Mouse (Mus musculus) hindbrain, embryonic 11.5 days (tissue): ENCODE measurements around the gene Kif5c. TPM values are rescaled to one million over a fixed set of nuclear protein-coding genes. Genes with fewer than 3 reads are reported as not detected.

Source experiments
- ATAC-seq: fragments of 200-750 bp; cut with Nextera tagmentation; 2 replicates; pipeline ENCODE4 v1.8.0; 2017; ENCODE audit warnings: mild to moderate bottlenecking, moderate TSS enrichment, moderate library complexity; ENCODE audit not compliant: low FRiP score
- DNase-seq: peaks from one replicate; pipeline ENCODE4 v3.0.0-alpha.2; 2015; ENCODE audit warnings: low spot score
- H3K27ac ChIP-seq: fragments of 300-500 bp; sonication (generic); 2 replicates; pipeline ENCODE4 v1.5.1; 2014; ENCODE audit warnings: mild to moderate bottlenecking, low read depth, low read length
- H3K27me3 ChIP-seq: fragments of 300-500 bp; sonication (generic); 2 replicates; pipeline ENCODE4 v1.6.1; 2014; ENCODE audit warnings: mild to moderate bottlenecking, low read length, moderate library complexity, mixed read lengths; ENCODE audit not compliant: control insufficient read depth, insufficient read depth
- H3K36me3 ChIP-seq: fragments of 300-500 bp; sonication (generic); 2 replicates; pipeline ENCODE4 v1.6.1; 2014; ENCODE audit warnings: mild to moderate bottlenecking, low read length, moderate library complexity, mixed read lengths; ENCODE audit not compliant: control insufficient read depth, insufficient read depth
- H3K4me1 ChIP-seq: fragments of 300-500 bp; sonication (generic); replicated peaks from 2 replicates; pipeline ENCODE4 v1.6.1; 2014; ENCODE audit warnings: low read length, mixed read lengths; ENCODE audit not compliant: control insufficient read depth, insufficient read depth
- H3K4me2 ChIP-seq: fragments of 300-500 bp; sonication (generic); replicated peaks from 2 replicates; pipeline ENCODE4 v1.6.1; 2014; ENCODE audit warnings: mild to moderate bottlenecking, low read depth, low read length
- H3K4me3 ChIP-seq: fragments of 300-500 bp; sonication (generic); 2 replicates; pipeline ENCODE4 v1.5.1; 2014; ENCODE audit warnings: low read depth, low read length
- H3K9ac ChIP-seq: fragments of 300-500 bp; sonication (generic); 2 replicates; pipeline ENCODE4 v1.6.1; 2014; ENCODE audit warnings: low read depth, low read length
- H3K9me3 ChIP-seq: fragments of 300-500 bp; sonication (generic); 2 replicates; pipeline ENCODE4 v1.6.1; 2016; ENCODE audit warnings: low read length; ENCODE audit not compliant: control insufficient read depth
- WGBS: fragments of 180-500 bp; shearing (Covaris S2); extraction: QIAGEN DNeasy Blood & Tissue Kit; methylation state at CpG from one replicate; pipeline ENCODE4 v1.1.7; 2014; 5-methylcytosine and 5-hydroxymethylcytosine counted together
- polyA plus RNA-seq: library from polyadenylated mRNA; unstranded; fragments of >200 nt; fragmentation: Nextera tagmentation; extraction: Ambion mirVana; gene quantifications from 2 replicates; pipeline ENCODE4 v1.2.1, GENCODE M21; 2014

The Kif5c gene
- polyA plus RNA-seq, 1 experiment from 2014 or later: 112 TPM

- Histone ChIP-seq H3K27me3 (no peaks in the 10 kb centered on the region), H3K9ac (no peak overlapping the region), H3K27ac (no peak overlapping the region), H3K4me2 (no peak overlapping the region), H3K4me3 (no peak overlapping the region), H3K4me1 (no peaks in the 10 kb centered on the region), H3K36me3 (peaks cover 9% of the 10 kb centered on the region; the same call in 1 of the 2 replicates), H3K9me3 (no peaks in the 10 kb centered on the region)
- 73% methylated on average over 2 of the region's 2 CpGs for whole genome bisulfite sequencing
- DNase-seq (peak; percentile 59), ATAC-seq (peak; percentile 67; the same call in 1 of the 2 replicates)
Measured at GRCm38 (mm10) chr2:49755054-49755453, 136.0 kb downstream of the Kif5c start.

- ATAC-seq (no peak), DNase-seq (no peak)
- 95% methylated on average over 7 of the region's 7 CpGs for WGBS
- Histone ChIP-seq H3K36me3 (peaks cover 14% of the 10 kb centered on the region), H3K4me3 (no peak overlapping the region), H3K4me1 (no peaks in the 10 kb centered on the region), H3K27me3 (no peaks in the 10 kb centered on the region), H3K27ac (no peak overlapping the region), H3K9ac (no peak overlapping the region), H3K4me2 (no peak overlapping the region), H3K9me3 (no peaks in the 10 kb centered on the region)
Measured at GRCm38 (mm10) chr2:49757616-49758015, 138.5 kb downstream of the Kif5c start.

GRCm38 (mm10) chr2:49764331-49764946 lies 145.3 kb downstream of the Kif5c start:
- Histone ChIP-seq H3K27ac (no peak overlapping the region), H3K36me3 (peaks cover 7% of the 10 kb centered on the region; the same call in 1 of the 2 replicates)
- WGBS: 51% methylated on average over 7 of the region's 7 CpGs

GRCm38 (mm10) chr2:49768916-49769315 lies 149.8 kb downstream of the Kif5c start:
- no peak overlapping the region for H3K9ac ChIP-seq
- 65% methylated on average over 2 of the region's 2 CpGs for WGBS
- H3K27ac ChIP-seq: no peak overlapping the region
- DNase-seq (no peak), ATAC-seq (no peak)
- no peaks in the 10 kb centered on the region for H3K27me3 ChIP-seq
- H3K9me3 ChIP-seq: no peaks in the 10 kb centered on the region
- H3K4me1 ChIP-seq: no peaks in the 10 kb centered on the region; the same call in 1 of the 2 replicates
- no peak overlapping the region for H3K4me2 ChIP-seq
- H3K36me3 ChIP-seq: 0 out of 2 replicates have a peak, but pooled peaks cover 2% of the 10 kb centered on the region
- no peak overlapping the region for H3K4me3 ChIP-seq

More at GRCm38 (mm10) chr2:49764331-49764946, 145.3 kb downstream of the Kif5c start:
- peak; percentile 47 for ATAC-seq
- no peak overlapping the region for H3K9ac ChIP-seq
- no peak overlapping the region for H3K4me3 ChIP-seq
- H3K4me2 ChIP-seq: no peak overlapping the region
- H3K9me3 ChIP-seq: no peaks in the 10 kb centered on the region
- peak; percentile 87 for DNase-seq
- H3K4me1 ChIP-seq: no peaks in the 10 kb centered on the region
- no peaks in the 10 kb centered on the region for H3K27me3 ChIP-seq

- 73% methylated on average over 5 of the region's 5 CpGs for WGBS
- no peak overlapping the region for H3K4me3 ChIP-seq
- H3K4me2 ChIP-seq: no peak overlapping the region
- 0 out of 2 replicates have a peak, but pooled peaks have one; percentile 22 for ATAC-seq
- no peak for DNase-seq
- H3K36me3 ChIP-seq: 0 out of 2 replicates have a peak, but pooled peaks cover 2% of the 10 kb centered on the region
- H3K4me1 ChIP-seq: no peaks in the 10 kb centered on the region; the same call in 1 of the 2 replicates
- H3K27me3 ChIP-seq: no peaks in the 10 kb centered on the region
- H3K9me3 ChIP-seq: no peaks in the 10 kb centered on the region
- H3K9ac ChIP-seq: no peak overlapping the region
- H3K27ac ChIP-seq: no peak overlapping the region
Measured at GRCm38 (mm10) chr2:49770440-49770839, 151.3 kb downstream of the Kif5c start.

GRCm38 (mm10) chr2:49771172-49771571 lies 152.1 kb downstream of the Kif5c start:
- H3K36me3 ChIP-seq: 0 out of 2 replicates have a peak, but pooled peaks cover 2% of the 10 kb centered on the region
- no peak overlapping the region for H3K27ac ChIP-seq

GRCm38 (mm10) chr2:49773194-49773931 lies 154.3 kb downstream of the Kif5c start:
- Histone ChIP-seq H3K27me3 (no peaks in the 10 kb centered on the region), H3K4me2 (no peak overlapping the region), H3K4me1 (no peaks in the 10 kb centered on the region; the same call in 1 of the 2 replicates), H3K9me3 (no peaks in the 10 kb centered on the region), H3K27ac (no peak overlapping the region), H3K9ac (no peak overlapping the region), H3K36me3 (no peaks in the 10 kb centered on the region), H3K4me3 (no peak overlapping the region)
- DNase-seq (no peak), ATAC-seq (no peak)
- WGBS: 88% methylated on average over 10 of the region's 10 CpGs

More at GRCm38 (mm10) chr2:49771172-49771571, 152.1 kb downstream of the Kif5c start:
- Histone ChIP-seq H3K4me2 (no peak overlapping the region), H3K4me3 (no peak overlapping the region), H3K27me3 (no peaks in the 10 kb centered on the region), H3K9me3 (no peaks in the 10 kb centered on the region), H3K9ac (no peak overlapping the region), H3K4me1 (no peaks in the 10 kb centered on the region; the same call in 1 of the 2 replicates)
- no peak for ATAC-seq
- WGBS: 72% methylated on average over 11 of the region's 11 CpGs
- no peak for DNase-seq

GRCm38 (mm10) chr2:49774180-49774579 lies 155.1 kb downstream of the Kif5c start:
- Histone ChIP-seq H3K9ac (no peak overlapping the region), H3K4me2 (no peak overlapping the region), H3K27me3 (no peaks in the 10 kb centered on the region), H3K27ac (no peak overlapping the region), H3K36me3 (no peaks in the 10 kb centered on the region), H3K4me1 (no peaks in the 10 kb centered on the region; the same call in 1 of the 2 replicates), H3K9me3 (no peaks in the 10 kb centered on the region), H3K4me3 (no peak overlapping the region)
- no peak for ATAC-seq
- no peak for DNase-seq
